Mouse (Mus musculus) right cerebral cortex, adult 18-20 months (tissue): Measurements from ENCODE around the gene Olfr139.

Experiments used
- DNase-seq: peaks from one replicate; pipeline ENCODE4 v3.0.0; 2022; ENCODE audit warnings: mixed read lengths

Olfr139 gene

DNA sequence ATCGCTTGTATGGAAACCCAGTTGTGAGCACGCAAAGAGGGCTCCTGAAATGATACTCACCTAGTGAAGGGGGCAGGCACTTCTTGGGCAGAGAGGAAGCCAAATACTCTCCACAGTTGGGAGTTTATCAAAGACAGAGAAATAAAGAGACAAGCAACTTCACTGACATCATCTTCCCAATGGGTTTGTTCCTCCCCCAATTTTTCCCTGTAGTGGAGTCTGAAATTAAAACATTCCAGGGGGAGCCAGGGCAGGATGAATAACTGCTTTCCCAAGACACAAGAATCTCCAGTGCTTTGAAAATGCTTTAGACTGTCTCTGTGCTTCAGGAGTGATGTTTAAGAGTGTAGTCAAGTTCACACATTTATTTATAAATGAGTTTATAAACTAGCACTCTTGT is at the start of gene Olfr139, which contains the start of gene Olfr399:
Gene Olfr139, minus strand, starts transcription at position 101 of the 400 bp plus-strand sequence.
Gene Olfr399, minus strand, starts transcription at position 165 of the 400 bp plus-strand sequence.
- DNase-seq = no peak

DNA sequence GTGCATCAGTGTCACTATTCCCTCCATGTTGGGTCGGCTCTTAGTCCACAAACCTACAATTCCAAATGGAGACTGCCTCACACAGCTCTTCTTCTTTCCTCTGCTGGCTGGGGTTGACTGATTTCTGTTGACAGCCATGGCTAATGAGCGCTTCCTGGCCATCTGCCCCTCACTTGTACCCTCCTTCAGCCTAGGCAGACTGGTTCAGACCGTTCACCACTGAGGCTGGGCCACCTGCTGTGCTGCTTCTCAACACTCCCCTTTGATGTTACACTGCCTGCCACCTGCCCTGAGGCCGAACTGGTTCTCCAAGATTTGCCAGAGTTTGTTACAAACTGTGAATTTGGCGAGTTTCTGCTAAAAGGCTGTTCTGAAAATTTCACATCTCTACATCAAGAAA is 48.7 kb upstream of the Olfr139 start:
- DNase-seq = no peak

DNA sequence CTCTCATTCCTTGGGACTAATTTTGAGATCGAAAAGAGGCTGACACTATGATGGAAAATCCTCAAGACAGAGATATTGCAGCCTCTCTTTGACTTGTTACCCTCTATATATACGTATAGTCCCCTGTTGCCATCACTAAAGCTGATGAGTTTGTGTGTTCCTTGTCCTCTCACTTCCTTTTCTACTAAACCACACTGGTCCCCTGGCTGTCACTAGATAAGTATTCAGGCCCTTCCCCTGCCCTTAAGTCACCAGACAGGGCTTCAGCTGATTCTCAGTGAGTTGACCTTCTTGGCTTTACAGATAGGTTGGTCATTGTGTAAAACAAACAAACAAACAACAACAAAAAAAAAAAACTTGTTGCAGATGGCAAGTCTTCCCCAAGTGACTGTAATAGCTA is 45.2 kb upstream of the Olfr139 start:
- no peak for DNase-seq

DNA sequence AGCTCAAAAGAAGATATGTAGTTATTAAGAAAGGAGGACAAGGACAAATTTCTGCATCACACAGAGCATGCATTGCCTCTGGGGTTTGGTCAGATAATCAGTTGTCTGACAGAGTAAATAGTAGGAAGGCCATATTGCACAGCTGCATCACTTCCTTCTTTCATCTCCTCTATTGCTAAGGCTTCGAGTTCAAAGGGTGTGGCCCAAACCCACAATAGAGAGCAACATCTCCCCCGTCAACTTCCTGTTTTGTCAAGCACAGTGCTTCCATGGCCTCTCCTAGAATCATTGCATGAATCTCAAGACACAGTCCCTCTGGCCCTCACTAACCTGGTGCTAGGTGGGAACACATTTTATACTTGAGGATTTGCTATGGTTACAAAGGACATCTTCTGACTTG is 44.4 kb upstream of the Olfr139 start:
- DNase-seq = no peak

GRCm38 (mm10) chr11:74069655-74070054 is 13.3 kb upstream of the Olfr139 start, which contains the start of gene Zfp616:
Gene Zfp616, plus strand, starts transcription at chr11:74069955.
- no peak for DNase-seq

- DNase-seq = no peak
Observed at GRCm38 (mm10) chr11:74051347-74051746, 5.0 kb downstream of the Olfr139 start.
